Mouse (Mus musculus) heart, postnatal 0 days (tissue): Measurements from ENCODE around the gene Pclo.

Experiments used
- CTCF ChIP-seq: IDR thresholded peaks from 2 replicates; pipeline ENCODE4 v1.5.1; 2016; ENCODE audit warnings: antibody characterized with exemption, control low read depth, low read depth
- EP300 ChIP-seq: IDR thresholded peaks from 2 replicates; pipeline ENCODE4 v1.6.1; 2016; ENCODE audit warnings: antibody characterized with exemption, low read depth

GRCm38 (mm10) chr5:14728676-14729253 lies 214.0 kb downstream of the Pclo start:
- TF ChIP-seq CTCF = no peak
- no peak for TF ChIP-seq EP300
